Mouse (Mus musculus): ENCODE data around the gene Slc9a1.

The Slc9a1 gene

GRCm38 (mm10) chr4:133369553-133370297, at the start of gene Slc9a1:
Gene Slc9a1, plus strand, starts transcription at chr4:133369706.
- peak; percentile 88 to 94 for DNase-seq

DNA sequence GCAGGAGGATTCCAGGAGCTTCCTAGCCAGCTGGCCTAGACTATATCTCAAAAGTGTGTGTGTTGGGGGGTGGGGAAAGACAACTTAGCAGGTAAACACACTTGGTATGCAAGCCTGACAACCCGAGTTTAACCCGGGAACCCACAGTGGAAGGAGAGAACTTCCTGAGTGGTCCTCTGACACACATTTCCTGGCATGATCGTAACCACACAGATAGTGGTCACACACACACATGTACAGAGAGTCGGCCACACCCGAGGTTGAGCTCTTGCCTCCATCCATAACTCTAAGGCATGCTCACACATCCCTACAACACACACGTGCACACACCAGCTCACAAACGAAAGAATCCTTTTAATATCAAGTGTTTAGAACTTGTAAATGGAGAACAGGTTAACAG, 41.4 kb upstream of the Slc9a1 start:
- no peak for DNase-seq

DNA sequence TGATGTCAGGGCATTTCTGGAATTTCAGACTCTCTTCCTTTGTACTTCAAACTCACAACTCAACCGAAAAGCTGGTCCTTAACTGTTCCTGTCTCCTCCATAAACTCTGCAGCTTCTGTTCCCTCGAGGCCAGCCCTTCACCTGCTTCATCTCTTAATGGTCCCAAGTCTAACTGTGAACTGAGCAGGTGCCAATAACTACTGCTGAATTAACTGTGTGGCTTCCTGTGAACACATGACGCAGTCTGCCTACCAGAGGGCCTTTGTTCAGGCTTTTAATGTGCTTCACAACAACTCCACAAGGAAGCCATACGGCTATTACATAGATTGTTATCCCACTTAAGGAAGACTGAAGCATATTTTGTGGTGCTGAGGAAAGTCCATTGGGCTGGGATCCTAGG, 39.2 kb upstream of the Slc9a1 start:
- no peak for DNase-seq

- no peak for DNase-seq
These were observed 36.2 kb upstream of the Slc9a1 start for GRCm38 (mm10) chr4:133333306-133333705.

GRCm38 (mm10) chr4:133337833-133338520, 31.5 kb upstream of the Slc9a1 start:
- no peak for DNase-seq

DNA sequence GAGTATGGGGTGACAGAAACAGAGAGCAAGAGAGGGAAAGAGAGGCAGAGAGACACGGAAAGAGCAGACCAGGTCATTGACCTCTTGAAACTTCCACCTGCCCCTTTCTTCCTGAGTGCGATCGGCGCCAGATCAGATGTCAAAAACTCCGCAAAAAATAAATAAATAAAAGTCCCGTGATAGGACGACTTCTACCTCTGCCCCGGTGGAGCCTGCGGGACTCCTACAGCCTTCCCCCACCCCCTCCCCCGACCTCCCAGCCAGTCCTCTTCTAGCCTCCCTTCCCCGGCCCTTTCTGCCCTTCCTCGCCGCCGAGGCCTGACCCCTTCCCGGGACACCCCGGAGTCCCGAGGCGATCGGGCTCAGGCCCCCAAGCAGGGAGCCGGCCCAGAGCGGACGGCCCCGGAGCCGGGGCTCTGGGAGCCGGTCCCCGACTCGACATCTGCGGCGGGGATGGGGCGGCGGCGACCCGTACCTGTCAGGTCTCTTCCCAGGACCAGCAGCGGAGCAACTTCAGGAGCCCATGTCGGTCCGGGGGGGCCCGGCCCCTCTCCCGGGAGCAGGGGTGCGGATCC, 30.9 kb upstream of the Slc9a1 start:
- no peak for DNase-seq

- DNase-seq: peak; percentile 98
These were observed 30.3 kb upstream of the Slc9a1 start for GRCm38 (mm10) chr4:133339148-133339749.

GRCm38 (mm10) chr4:133340217-133340616, 29.3 kb upstream of the Slc9a1 start:
- no peak for DNase-seq

- DNase-seq: peak in 1 of 2 experiments; percentile 40
These were observed 25.4 kb upstream of the Slc9a1 start for GRCm38 (mm10) chr4:133344112-133344511.

DNA sequence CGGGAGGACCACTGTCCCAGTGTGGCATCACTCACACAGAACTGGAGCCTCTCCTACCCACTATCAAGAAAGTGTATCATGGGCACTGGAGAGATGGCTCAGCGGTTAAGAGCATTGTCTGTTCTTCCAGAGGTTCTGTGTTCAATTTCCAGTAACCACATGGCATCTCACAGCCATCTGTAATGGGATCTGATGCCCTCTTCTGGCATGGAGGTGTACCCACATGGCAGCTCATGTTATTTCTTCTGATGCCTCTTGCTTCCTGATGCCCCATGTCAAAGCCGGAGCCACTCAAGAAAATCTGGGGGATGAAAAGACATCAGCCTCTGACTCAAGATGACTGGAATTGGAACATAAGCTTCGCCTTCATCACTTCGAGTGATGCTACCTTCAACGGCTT, 23.8 kb upstream of the Slc9a1 start:
- DNase-seq: no peak

GRCm38 (mm10) chr4:133346577-133346976, 22.9 kb upstream of the Slc9a1 start:
- no peak for DNase-seq

DNA sequence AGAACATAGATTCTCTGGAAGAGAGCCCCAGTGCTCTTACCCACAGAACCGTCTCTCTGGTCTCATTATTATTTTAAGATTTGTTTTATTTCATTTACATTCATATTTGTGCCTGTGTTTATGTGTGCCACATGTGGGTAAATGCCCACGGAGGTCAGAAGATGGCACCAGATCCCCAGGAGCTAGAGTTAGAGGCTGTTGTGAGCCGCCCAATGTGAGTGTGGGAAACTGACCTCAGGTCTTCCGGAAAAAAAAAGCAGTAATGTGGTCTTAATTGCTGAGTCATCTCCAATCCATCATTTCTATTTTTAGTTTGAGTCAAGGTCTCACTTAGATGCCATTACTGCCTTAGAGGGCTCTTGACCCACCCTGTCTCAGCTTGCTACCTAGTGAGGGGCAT, 21.9 kb upstream of the Slc9a1 start:
- DNase-seq: no peak

GRCm38 (mm10) chr4:133348051-133348775, 21.3 kb upstream of the Slc9a1 start:
- DNase-seq: no peak

GRCm38 (mm10) chr4:133352797-133353196, 16.7 kb upstream of the Slc9a1 start:
- no peak for DNase-seq

DNA sequence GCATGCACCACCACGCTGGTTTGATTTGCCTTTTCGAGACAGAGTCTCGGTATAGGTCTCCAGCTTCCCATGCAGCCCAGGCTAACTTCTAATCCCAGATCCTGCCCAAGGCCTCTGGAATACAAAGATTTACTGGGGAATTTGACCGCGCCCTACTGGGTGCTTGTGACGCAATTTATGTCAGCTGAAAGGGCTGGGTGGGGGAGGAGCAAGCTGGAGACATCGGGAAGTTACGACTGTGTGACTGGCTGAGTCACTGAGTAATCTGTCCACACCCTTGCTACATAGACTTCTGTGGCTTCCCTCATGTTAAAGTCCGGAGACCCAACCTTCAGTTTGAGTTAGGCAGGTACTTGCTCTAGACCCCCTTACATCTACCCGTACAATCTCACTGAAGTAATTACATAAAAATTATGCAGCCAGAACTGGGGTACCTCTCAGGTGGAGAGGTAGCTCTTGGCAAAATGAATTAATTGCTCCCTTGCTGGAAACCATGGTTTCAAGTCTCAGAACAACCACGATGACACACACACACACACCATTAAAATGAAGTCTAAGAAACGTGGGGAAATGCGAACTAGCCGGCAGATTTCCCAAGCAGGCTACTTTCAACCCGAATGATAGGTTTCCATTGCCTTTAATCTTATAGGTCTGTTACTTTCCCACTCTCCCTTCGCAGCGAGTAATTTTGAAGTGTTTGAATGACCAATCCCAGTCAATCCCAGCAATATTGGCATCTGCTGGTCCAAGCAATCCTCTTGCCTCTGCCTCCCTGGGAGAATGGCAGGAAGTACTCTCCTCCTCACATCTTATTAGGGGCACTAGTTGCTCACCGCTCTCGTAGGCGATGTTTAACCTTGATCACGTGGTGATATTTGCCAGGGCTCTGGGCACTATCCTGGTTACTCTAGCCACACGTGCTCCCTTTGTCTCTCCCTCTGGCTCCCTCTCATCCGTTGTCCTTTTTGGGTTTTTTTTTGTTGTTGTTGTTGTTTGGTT, 15.8 kb upstream of the Slc9a1 start, which contains the start of gene Wdtc1:
Wdtc1 (minus strand) TSS at position 115 of the 999 bp plus-strand sequence.
- DNase-seq: no peak

DNA sequence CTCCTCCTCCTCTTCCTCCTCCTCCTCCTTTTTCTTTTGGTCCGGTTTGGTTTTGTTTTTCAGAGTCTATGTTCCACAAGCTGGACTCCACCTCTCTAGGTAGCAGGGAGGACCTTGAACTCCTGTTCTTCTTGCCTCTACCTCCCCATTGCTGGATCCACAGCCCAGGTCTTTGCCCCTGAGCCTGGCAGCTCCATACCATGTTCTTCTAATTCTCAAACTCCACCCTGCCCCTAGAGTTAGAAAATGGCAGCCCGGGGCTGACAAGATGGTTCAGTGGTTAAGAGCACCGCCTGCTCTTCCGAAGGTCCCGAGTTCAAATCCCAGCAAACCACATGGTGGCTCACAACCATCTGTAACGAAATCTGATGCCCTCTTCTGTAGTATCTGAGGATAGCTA, 14.9 kb upstream of the Slc9a1 start:
- no peak for DNase-seq

DNA sequence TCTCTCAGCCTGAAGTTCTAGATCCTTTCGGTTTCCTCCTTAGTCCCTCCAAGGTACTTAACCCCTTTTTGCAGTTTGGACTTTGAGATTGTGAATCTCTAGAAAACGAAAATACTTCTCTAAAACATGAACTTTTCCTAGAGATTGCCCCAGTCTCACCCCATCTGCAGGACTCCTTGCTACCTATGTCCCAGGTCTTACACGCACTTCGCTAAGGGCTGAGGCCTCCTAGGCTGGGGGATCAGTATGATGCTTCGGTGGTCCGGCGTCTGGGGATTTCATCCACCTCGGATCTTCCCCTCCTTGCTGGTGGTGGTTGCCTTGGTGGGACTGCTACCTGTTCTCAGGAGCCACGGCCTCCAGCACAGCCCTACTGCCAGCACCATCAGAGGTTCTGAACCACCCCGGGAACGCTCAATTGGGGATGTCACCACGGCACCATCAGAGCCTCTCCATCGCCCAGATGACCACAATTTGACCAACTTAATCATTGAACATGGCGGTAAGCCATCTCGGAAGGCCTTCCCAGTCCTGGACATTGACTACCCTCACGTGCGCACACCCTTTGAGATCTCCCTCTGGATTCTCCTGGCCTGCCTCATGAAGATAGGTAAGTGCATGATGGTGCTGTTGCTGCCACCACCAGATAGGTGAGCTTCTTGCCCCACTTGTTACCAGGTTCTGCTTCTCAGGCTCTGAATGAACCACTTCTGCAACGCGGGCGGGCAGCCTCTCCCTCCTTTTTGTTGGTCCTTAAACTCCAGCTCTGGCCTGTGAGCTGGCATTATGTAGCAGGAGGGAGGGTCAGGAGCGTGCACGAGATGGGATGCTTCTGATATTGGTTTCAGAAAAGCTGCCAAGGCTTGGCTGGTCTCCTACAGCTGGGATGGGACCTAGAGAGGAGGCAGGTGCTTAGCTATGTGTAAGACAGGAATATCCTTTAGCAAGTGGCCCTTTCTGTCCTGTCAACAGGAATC, 1.1 kb downstream of the Slc9a1 start:
- no peak for DNase-seq

- no peak for DNase-seq
These were observed 2.2 kb downstream of the Slc9a1 start for GRCm38 (mm10) chr4:133371621-133372277.

- no peak for DNase-seq
These were observed 2.8 kb downstream of the Slc9a1 start for GRCm38 (mm10) chr4:133372278-133372665.

- DNase-seq: no peak
These were observed 4.5 kb downstream of the Slc9a1 start for GRCm38 (mm10) chr4:133374011-133374410.
